Mouse (Mus musculus): ENCODE data around the gene Setd7. TPM values are rescaled to one million over a fixed set of nuclear protein-coding genes. Genes with fewer than 3 reads are reported as not detected.

The Setd7 gene
- total and polyA plus RNA-seq, 2 experiments from 2014 or later = 2.5 to 54.7 TPM

DNA sequence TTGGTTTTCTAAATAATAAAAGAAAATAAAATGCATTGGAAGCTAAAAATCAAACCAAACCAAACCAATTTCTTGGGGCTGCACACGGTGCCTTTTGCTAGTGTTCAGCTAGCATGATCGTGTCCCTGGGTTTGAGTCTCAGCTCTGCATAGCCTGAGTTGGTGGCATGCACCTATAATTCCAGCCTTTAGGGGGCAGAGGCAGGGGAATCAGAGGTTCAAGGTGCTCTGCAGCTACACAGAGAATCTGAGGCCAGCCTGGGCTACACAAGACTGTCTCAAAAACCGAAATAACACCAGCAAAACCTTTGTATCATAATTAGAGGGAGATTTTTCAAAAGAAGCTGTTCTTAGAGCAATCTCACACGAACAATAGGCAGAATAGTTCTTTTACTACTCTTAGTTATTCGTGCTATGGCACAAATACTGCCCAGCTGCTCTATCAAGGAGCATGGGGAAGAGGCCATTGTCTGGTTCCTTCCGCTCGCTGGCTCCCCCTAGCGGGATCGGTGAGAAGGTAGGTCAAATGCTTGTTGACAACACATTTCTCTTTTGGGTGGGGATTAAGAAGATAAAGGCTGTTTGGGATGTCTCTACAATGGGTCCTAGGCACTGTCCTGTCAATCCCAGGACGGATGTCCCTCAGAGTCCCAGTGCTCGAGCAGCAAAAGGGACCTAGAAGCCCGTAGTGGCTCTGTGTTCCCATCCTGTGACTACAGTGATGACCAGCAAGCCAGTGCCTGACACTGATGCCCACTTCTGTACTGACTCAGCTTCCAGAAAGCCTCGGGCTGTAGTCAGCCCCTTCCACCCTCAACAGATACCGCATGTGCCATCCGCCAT lies 20.9 kb downstream of the Setd7 start:
- DNase-seq (ENCODE audit: low spot score) (peak; percentile 47), ATAC-seq (ENCODE audit: insufficient read depth, low read depth) (peak; percentile 57; the same call in 1 of the 2 replicates)
- Histone ChIP-seq H3K9me3 (replicated peaks; ENCODE audit: control insufficient read depth, low read length) (no peaks in the 10 kb centered on the region), H3K4me3 (ENCODE audit: low read depth, low read length) (no peak overlapping the region), H3K4me2 (ENCODE audit: low read depth, low read length) (no peak overlapping the region), H3K27ac (ENCODE audit: low read depth) (peak overlapping the region; percentile 38), H3K9ac (replicated peaks; ENCODE audit: low read depth, low read length) (no peak overlapping the region), H3K36me3 (replicated peaks; ENCODE audit: control insufficient read depth, insufficient read depth, low read length) (peaks cover 67% of the 10 kb centered on the region), H3K4me1 (ENCODE audit: control insufficient read depth, insufficient read depth) (no peaks in the 10 kb centered on the region), H3K27me3 (ENCODE audit: control insufficient read depth, insufficient read depth, low read length) (no peaks in the 10 kb centered on the region)
- WGBS = 54% methylated on average over 15 of the region's 15 CpGs
- TF ChIP-seq EP300 (IDR thresholded peaks at IDR 0.05; ENCODE audit: low read depth) (no peak), CTCF (IDR thresholded peaks at IDR 0.05; ENCODE audit: low read depth) (peak; percentile 72)

DNA sequence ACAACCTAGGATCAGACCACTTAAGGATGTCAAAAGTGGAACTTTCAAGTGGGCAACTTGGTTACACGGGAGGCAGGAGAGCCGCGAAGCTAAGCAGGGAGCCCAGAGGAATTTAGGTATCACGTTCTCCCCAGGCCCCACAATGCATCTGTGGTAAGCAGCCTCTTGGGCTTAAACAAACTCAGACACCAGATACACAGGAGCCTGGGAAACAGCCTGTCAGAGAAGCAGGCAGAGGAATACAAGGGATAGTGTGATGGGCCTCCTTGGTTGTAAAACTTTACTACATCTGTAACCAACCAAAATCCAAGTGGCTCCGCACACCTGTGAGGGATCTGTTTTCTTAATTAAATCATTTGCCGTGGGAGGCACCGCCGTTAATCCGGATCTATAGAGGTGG lies 26.7 kb downstream of the Setd7 start:
- no peak overlapping the region for H3K9ac ChIP-seq (replicated peaks; ENCODE audit: low read depth, low read length)
- no peaks in the 10 kb centered on the region for H3K27me3 ChIP-seq (ENCODE audit: control insufficient read depth, insufficient read depth, low read length)
- peaks cover 88% of the 10 kb centered on the region for H3K36me3 ChIP-seq (replicated peaks; ENCODE audit: control insufficient read depth, insufficient read depth, low read length)
- TF ChIP-seq CTCF (IDR thresholded peaks at IDR 0.05; ENCODE audit: low read depth) = no peak
- no peak for TF ChIP-seq EP300 (IDR thresholded peaks at IDR 0.05; ENCODE audit: low read depth)
- no peak overlapping the region for H3K27ac ChIP-seq (ENCODE audit: low read depth)
- H3K4me2 ChIP-seq (ENCODE audit: low read depth, low read length) = no peak overlapping the region
- no peak for ATAC-seq (ENCODE audit: insufficient read depth, low read depth)
- no peak for DNase-seq (ENCODE audit: low spot score)
- WGBS = 74% methylated on average over 9 of the region's 9 CpGs
- H3K9me3 ChIP-seq (replicated peaks; ENCODE audit: control insufficient read depth, low read length) = no peaks in the 10 kb centered on the region
- no peaks in the 10 kb centered on the region for H3K4me1 ChIP-seq (ENCODE audit: control insufficient read depth, insufficient read depth)
- no peak overlapping the region for H3K4me3 ChIP-seq (ENCODE audit: low read depth, low read length)

DNA sequence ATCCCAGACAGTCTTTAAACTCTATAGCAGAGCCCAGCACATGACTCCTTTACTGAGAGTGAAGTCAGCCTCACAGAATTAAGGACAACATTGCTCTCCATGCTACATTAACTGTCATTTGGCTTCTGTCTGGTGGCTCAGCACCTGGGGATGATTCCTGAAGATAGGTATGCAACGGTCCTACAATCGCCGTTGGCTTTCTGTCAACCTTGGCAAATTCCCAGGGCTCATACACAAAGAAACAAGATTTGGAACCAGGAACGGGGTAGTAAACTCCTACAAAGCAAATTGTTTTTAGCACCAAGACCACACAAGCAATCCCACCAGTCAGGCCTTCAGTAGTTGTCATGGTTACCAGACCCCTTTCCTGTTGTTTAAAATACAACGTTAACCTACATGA lies 27.1 kb downstream of the Setd7 start:
- Histone ChIP-seq H3K9ac (replicated peaks; ENCODE audit: low read depth, low read length) (no peak overlapping the region), H3K9me3 (replicated peaks; ENCODE audit: control insufficient read depth, low read length) (no peaks in the 10 kb centered on the region), H3K4me2 (ENCODE audit: low read depth, low read length) (no peak overlapping the region), H3K36me3 (replicated peaks; ENCODE audit: control insufficient read depth, insufficient read depth, low read length) (peaks cover 88% of the 10 kb centered on the region), H3K4me1 (ENCODE audit: control insufficient read depth, insufficient read depth) (no peaks in the 10 kb centered on the region), H3K27me3 (ENCODE audit: control insufficient read depth, insufficient read depth, low read length) (no peaks in the 10 kb centered on the region), H3K27ac (ENCODE audit: low read depth) (no peak overlapping the region), H3K4me3 (ENCODE audit: low read depth, low read length) (no peak overlapping the region)
- DNase-seq (ENCODE audit: low spot score) = no peak
- WGBS = 67% methylated on average over 5 of the region's 5 CpGs
- TF ChIP-seq CTCF (IDR thresholded peaks at IDR 0.05; ENCODE audit: low read depth) (no peak), EP300 (IDR thresholded peaks at IDR 0.05; ENCODE audit: low read depth) (no peak)
- no peak for ATAC-seq (ENCODE audit: insufficient read depth, low read depth)

DNA sequence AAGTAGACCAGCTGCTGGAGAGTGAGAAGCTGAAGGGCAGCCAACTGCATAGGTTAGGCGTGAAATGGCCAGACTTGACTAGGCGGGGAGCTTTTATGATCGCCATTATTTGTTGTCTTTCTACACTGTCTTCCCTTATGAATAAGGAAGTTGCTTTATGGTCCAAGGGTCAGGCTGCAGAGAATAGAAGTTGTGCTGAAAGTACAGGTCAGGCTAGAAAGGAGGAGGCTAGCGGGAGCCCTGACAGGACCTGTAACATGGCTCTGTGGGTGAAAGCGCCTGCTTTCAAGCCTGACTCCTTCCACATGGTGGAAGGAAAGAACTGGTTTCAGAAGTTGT lies 28.4 kb downstream of the Setd7 start:
- H3K9ac ChIP-seq (replicated peaks; ENCODE audit: low read depth, low read length) = no peak overlapping the region
- no peak overlapping the region for H3K4me2 ChIP-seq (ENCODE audit: low read depth, low read length)
- DNase-seq (ENCODE audit: low spot score) (no peak), ATAC-seq (ENCODE audit: insufficient read depth, low read depth) (no peak)
- 79% methylated on average over 5 of the region's 5 CpGs for WGBS
- H3K27ac ChIP-seq (ENCODE audit: low read depth) = no peak overlapping the region
- peaks cover 85% of the 10 kb centered on the region for H3K36me3 ChIP-seq (replicated peaks; ENCODE audit: control insufficient read depth, insufficient read depth, low read length)
- H3K27me3 ChIP-seq (ENCODE audit: control insufficient read depth, insufficient read depth, low read length) = no peaks in the 10 kb centered on the region
- no peaks in the 10 kb centered on the region for H3K4me1 ChIP-seq (ENCODE audit: control insufficient read depth, insufficient read depth)
- no peak for TF ChIP-seq CTCF (IDR thresholded peaks at IDR 0.05; ENCODE audit: low read depth)
- TF ChIP-seq EP300 (IDR thresholded peaks at IDR 0.05; ENCODE audit: low read depth) = no peak
- H3K4me3 ChIP-seq (ENCODE audit: low read depth, low read length) = no peak overlapping the region
- H3K9me3 ChIP-seq (replicated peaks; ENCODE audit: control insufficient read depth, low read length) = no peaks in the 10 kb centered on the region

DNA sequence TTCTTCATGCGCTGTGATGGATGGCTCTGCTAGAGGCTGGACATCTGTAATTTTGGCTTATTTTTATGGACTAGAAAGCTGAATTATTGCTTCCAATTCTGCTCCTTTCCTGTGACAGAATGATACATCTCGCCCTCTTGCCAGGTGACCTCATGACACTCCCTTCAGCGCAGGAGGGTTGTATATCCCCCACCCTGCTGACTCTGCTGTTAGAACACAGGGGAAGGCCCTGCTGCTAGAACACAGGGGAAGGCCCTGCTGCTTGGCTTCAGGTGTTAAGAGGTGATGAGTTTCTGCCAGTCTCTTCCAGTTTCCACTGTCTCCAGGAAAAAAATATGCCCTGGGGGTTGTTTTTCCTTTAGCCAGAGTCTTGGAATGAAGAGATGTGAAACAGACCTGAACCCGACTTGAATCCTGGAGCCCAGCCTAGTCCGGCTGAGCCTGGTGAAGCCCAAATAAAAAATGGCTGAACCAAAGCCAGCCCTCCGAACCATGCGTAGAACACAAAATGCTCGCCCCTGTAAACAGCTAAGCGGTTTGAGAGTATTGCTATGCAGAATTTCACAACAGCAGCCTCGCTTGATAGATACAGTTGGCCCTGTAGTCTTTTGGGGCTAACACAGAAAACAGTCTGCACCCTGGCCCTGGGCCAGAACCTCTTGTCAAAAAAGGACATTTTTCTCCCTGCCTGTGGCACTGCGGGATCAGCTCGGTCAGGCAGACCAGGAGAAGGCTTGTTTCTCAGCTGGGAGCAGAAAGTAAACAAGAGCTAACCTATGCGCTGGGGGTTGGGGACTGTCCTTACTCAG lies 29.0 kb downstream of the Setd7 start:
- TF ChIP-seq EP300 (IDR thresholded peaks at IDR 0.05; ENCODE audit: low read depth) = no peak
- TF ChIP-seq CTCF (IDR thresholded peaks at IDR 0.05; ENCODE audit: low read depth) = no peak
- H3K27me3 ChIP-seq (ENCODE audit: control insufficient read depth, insufficient read depth, low read length) = no peaks in the 10 kb centered on the region
- DNase-seq (ENCODE audit: low spot score) (no peak), ATAC-seq (ENCODE audit: insufficient read depth, low read depth) (no peak)
- H3K4me1 ChIP-seq (ENCODE audit: control insufficient read depth, insufficient read depth) = no peaks in the 10 kb centered on the region
- H3K9me3 ChIP-seq (replicated peaks; ENCODE audit: control insufficient read depth, low read length) = no peaks in the 10 kb centered on the region
- WGBS = 86% methylated on average over 13 of the region's 13 CpGs
- 0 out of 2 replicates have a peak overlapping the region, but pooled peaks have one; percentile 18 for H3K27ac ChIP-seq (ENCODE audit: low read depth)
- no peak overlapping the region for H3K9ac ChIP-seq (replicated peaks; ENCODE audit: low read depth, low read length)
- peaks cover 88% of the 10 kb centered on the region for H3K36me3 ChIP-seq (replicated peaks; ENCODE audit: control insufficient read depth, insufficient read depth, low read length)
- H3K4me2 ChIP-seq (ENCODE audit: low read depth, low read length) = no peak overlapping the region
- no peak overlapping the region for H3K4me3 ChIP-seq (ENCODE audit: low read depth, low read length)

All from heart, postnatal 0 days (tissue).